Mouse (Mus musculus) MEL (cell line): Measurements from ENCODE around the gene Sh2d1a. TPM values are rescaled to one million over a fixed set of nuclear protein-coding genes. Genes with fewer than 3 reads are reported as not detected.

Source experiments
- DNase-seq: peaks from one replicate; pipeline ENCODE4 v3.0.0; 2011; ENCODE audit warnings: low read depth, low spot score
- H3K27ac ChIP-seq: 2 replicates; pipeline ENCODE4 v1.5.1; 2012; ENCODE audit warnings: low read depth, mild to moderate bottlenecking, control low read depth, low read length, moderate library complexity; ENCODE audit not compliant: control insufficient read depth
- H3K27me3 ChIP-seq, 2 experiments: fragments of 150-350 bp in 1 of 2; sonication (generic) in 1 of 2; 2 replicates each; pipeline ENCODE4 v1.6.1; 2012; ENCODE audit warnings: low read length in 2 of 2, mild to moderate bottlenecking in 2 of 2, improper control_type of control experiment in 1 of 2, moderate library complexity in 1 of 2; ENCODE audit not compliant: insufficient read depth in 2 of 2, control insufficient read depth in 1 of 2
- H3K36me3 ChIP-seq, 2 experiments: 2 replicates each; pipeline ENCODE4 v1.6.1; 2012 to 2014; ENCODE audit warnings: low read length in 2 of 2, improper control_type of control experiment in 1 of 2, inconsistent platforms in 1 of 2, mild to moderate bottlenecking in 1 of 2; ENCODE audit not compliant: insufficient read depth in 2 of 2, control insufficient read depth in 1 of 2
- H3K4me1 ChIP-seq, 2 experiments: fragments of 150-350 bp in 1 of 2; sonication (generic) in 1 of 2; 2 replicates each; pipeline ENCODE4 v1.6.1; 2012; ENCODE audit warnings: low read length in 2 of 2, improper control_type of control experiment in 1 of 2, mild to moderate bottlenecking in 1 of 2; ENCODE audit not compliant: insufficient read depth in 2 of 2, control insufficient read depth in 1 of 2
- H3K4me3 ChIP-seq, 2 experiments: fragments of 150-350 bp in 1 of 2; sonication (generic) in 1 of 2; 2 replicates each; pipeline ENCODE4 v1.5.1; 2012; ENCODE audit warnings: low read depth in 2 of 2, low read length in 2 of 2, mild to moderate bottlenecking in 2 of 2, moderate library complexity in 2 of 2, control low read depth in 1 of 2, improper control_type of control experiment in 1 of 2; ENCODE audit not compliant: control insufficient read depth in 1 of 2, insufficient read depth in 1 of 2
- H3K79me2 ChIP-seq: 2 replicates; pipeline ENCODE4 v1.6.1; 2012; ENCODE audit warnings: mild to moderate bottlenecking, low read length, moderate library complexity; ENCODE audit not compliant: control insufficient read depth, poor library complexity, insufficient read depth
- H3K9ac ChIP-seq: 2 replicates; pipeline ENCODE4 v1.6.1; 2012; ENCODE audit warnings: low read depth, mild to moderate bottlenecking, control low read depth, low read length, moderate library complexity; ENCODE audit not compliant: control insufficient read depth, poor library complexity, severe bottlenecking
- H3K9me3 ChIP-seq: fragments of 150-350 bp; sonication (generic); replicated peaks from 2 replicates; pipeline ENCODE4 v1.6.1; 2012; ENCODE audit warnings: mild to moderate bottlenecking, low read length, improper control_type of control experiment, moderate library complexity; ENCODE audit not compliant: insufficient read depth
- CTCF ChIP-seq, 3 experiments: IDR thresholded peaks in 2 of 3; conservative IDR thresholded peaks in 1 of 3; 2 replicates each; pipeline ENCODE4 v1.5.1; 2011 to 2012; ENCODE audit warnings: low read length in 3 of 3, low read depth in 2 of 3, mild to moderate bottlenecking in 2 of 3, improper control_type of control experiment in 1 of 3, inconsistent platforms in 1 of 3, mixed read lengths in 1 of 3, moderate library complexity in 1 of 3; ENCODE audit not compliant: control insufficient read depth in 1 of 3, insufficient read depth in 1 of 3, poor library complexity in 1 of 3, severe bottlenecking in 1 of 3
- E2F4 ChIP-seq: IDR thresholded peaks from 2 replicates; pipeline ENCODE4 v1.6.1; 2011; ENCODE audit warnings: low read depth, low read length, improper control_type of control experiment, borderline replicate concordance
- ETS1 ChIP-seq: IDR thresholded peaks from 2 replicates; pipeline ENCODE4 v1.6.1; 2012; ENCODE audit warnings: low read depth, mild to moderate bottlenecking, inconsistent platforms, low read length, improper control_type of control experiment, moderate library complexity
- MAFK ChIP-seq: IDR thresholded peaks from 2 replicates; pipeline ENCODE4 v1.6.1; 2011; ENCODE audit warnings: low read depth, mild to moderate bottlenecking, low read length, improper control_type of control experiment, borderline replicate concordance
- MYC ChIP-seq: IDR thresholded peaks from 2 replicates; pipeline ENCODE4 v1.6.1; 2011; ENCODE audit warnings: low read depth, mild to moderate bottlenecking, low read length, improper control_type of control experiment, moderate library complexity
- NRF1 ChIP-seq: IDR thresholded peaks from 2 replicates; pipeline ENCODE4 v1.6.1; 2014; ENCODE audit warnings: low read depth, mild to moderate bottlenecking, inconsistent platforms, low read length, improper control_type of control experiment, moderate library complexity; ENCODE audit not compliant: poor library complexity, insufficient read depth, severe bottlenecking
- POLR2AphosphoS2 ChIP-seq: IDR thresholded peaks from 2 replicates; pipeline ENCODE4 v1.6.1; 2011; ENCODE audit warnings: low read length, improper control_type of control experiment
- RCOR1 ChIP-seq: IDR thresholded peaks from 2 replicates; pipeline ENCODE4 v1.6.1; 2012; ENCODE audit warnings: low read depth, mild to moderate bottlenecking, inconsistent platforms, low read length, improper control_type of control experiment
- SMC3 ChIP-seq: IDR thresholded peaks from 2 replicates; pipeline ENCODE4 v1.6.1; 2011; ENCODE audit warnings: low read depth, low read length, improper control_type of control experiment
- TAL1 ChIP-seq: IDR thresholded peaks from 2 replicates; pipeline ENCODE4 v1.6.1; 2012; ENCODE audit warnings: mild to moderate bottlenecking, inconsistent platforms, low read length, moderate library complexity, mixed read lengths
- ZKSCAN1 ChIP-seq: IDR thresholded peaks from 2 replicates; pipeline ENCODE4 v1.6.1; 2012; ENCODE audit warnings: low read depth, mild to moderate bottlenecking, inconsistent platforms, low read length, improper control_type of control experiment, moderate library complexity
- ZMIZ1 ChIP-seq: IDR thresholded peaks from 2 replicates; pipeline ENCODE4 v1.6.1; 2012; ENCODE audit warnings: low read depth, mild to moderate bottlenecking, inconsistent platforms, low read length, improper control_type of control experiment, moderate library complexity
- polyA plus RNA-seq, 2 experiments: library from polyadenylated mRNA; stranded (reverse) in 1 of 2; unstranded in 1 of 2; fragments of >175 nt in 1 of 2; fragments of >200 nt in 1 of 2; gene quantifications; 2 replicates each; pipeline versions ENCODE4 v1.2.1 to v1.2.4; 2012; ENCODE audit warnings: low replicate concordance in 2 of 2, low read depth in 1 of 2; ENCODE audit not compliant: insufficient read length in 2 of 2, insufficient read depth in 1 of 2, missing spikeins in 1 of 2
- total RNA-seq: library from RNA; depleted of rRNA; stranded (reverse); fragments of 300-350 nt; gene quantifications from 2 replicates; pipeline ENCODE4 v1.2.3, GENCODE M21; 2012; rRNA removed

The Sh2d1a gene
- not detected in 2 replicates for total RNA-seq
- not detected for polyA plus RNA-seq

DNA sequence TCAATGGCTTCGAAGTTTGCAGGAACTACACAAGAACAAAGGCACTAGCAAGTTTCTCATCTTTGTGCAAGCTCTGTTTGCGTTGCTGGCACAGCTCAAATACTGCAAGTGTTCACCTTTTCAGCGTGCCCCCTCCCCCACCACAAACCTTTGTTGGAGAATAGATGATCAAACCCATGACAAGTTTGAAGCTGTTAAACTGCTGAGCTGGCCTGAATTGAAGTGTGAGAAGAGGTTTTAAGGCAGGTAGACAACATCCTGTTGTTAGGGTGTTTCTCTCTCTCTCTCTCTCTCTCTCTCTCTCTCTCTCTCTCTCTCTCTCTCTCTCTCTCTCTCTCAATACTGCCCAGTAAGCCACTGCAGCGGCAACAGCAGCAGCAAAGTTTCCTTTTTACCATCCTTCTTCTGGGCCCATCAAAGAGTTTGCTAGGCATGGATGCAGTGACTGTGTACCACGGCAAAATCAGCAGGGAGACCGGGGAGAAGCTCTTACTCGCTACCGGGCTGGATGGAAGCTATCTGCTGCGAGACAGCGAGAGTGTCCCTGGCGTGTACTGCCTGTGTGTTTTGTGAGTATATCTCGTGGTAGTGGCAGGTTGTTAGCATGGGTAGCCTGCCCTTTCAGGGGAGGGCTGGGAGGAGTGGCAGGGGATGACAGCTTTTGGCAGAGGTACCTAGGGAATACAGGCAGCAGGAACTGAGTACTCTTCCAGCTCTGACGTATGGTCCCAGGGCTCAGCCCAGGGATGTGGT lies at the start of gene Sh2d1a:
Sh2d1a (plus strand) TSS at position 163 of the 753 bp plus-strand sequence.
- Histone ChIP-seq H3K4me1 (no peaks in the 10 kb centered on the region), H3K27me3 (no peaks in the 10 kb centered on the region), H3K79me2 (no peaks in the 10 kb centered on the region), H3K9me3 (no peaks in the 10 kb centered on the region), H3K36me3 (no peaks in the 10 kb centered on the region), H3K4me3 (no peak within 1 kb of the TSS), H3K27ac (no peak within 1 kb of the TSS), H3K9ac (no peak within 1 kb of the TSS)
- DNase-seq, result no peak
- no peak for TF ChIP-seq TAL1
- no peak for TF ChIP-seq MAFK
- TF ChIP-seq MYC, result no peak
- no peak for TF ChIP-seq E2F4
- no peak for TF ChIP-seq SMC3
- no peak for TF ChIP-seq ETS1
- TF ChIP-seq ZMIZ1, result no peak
- TF ChIP-seq ZKSCAN1, result no peak

GRCm38 (mm10) chrX:42453001-42453400 lies 49.3 kb upstream of the Sh2d1a start:
- H3K36me3 ChIP-seq, result no peaks in the 10 kb centered on the region
- no peaks in the 10 kb centered on the region for H3K4me1 ChIP-seq
- no peaks in the 10 kb centered on the region for H3K27me3 ChIP-seq
- no peak for DNase-seq
- H3K4me3 ChIP-seq, result no peak overlapping the region
- no peaks in the 10 kb centered on the region for H3K79me2 ChIP-seq
- no peak overlapping the region for H3K27ac ChIP-seq
- no peaks in the 10 kb centered on the region for H3K9me3 ChIP-seq
- no peak for TF ChIP-seq RCOR1
- TF ChIP-seq POLR2AphosphoS2, result no peak
- no peak for TF ChIP-seq CTCF (IDR thresholded peaks at IDR 0.05 in 2 of 3, conservative IDR thresholded peaks at IDR 0.05 in 1 of 3; ENCODE audit: control insufficient read depth in 1 of 3, insufficient read depth in 1 of 3, low read depth in 2 of 3, low read length in 3 of 3, poor library complexity in 1 of 3, severe bottlenecking in 1 of 3)
- TF ChIP-seq MYC, result no peak
- no peak overlapping the region for H3K9ac ChIP-seq

DNA sequence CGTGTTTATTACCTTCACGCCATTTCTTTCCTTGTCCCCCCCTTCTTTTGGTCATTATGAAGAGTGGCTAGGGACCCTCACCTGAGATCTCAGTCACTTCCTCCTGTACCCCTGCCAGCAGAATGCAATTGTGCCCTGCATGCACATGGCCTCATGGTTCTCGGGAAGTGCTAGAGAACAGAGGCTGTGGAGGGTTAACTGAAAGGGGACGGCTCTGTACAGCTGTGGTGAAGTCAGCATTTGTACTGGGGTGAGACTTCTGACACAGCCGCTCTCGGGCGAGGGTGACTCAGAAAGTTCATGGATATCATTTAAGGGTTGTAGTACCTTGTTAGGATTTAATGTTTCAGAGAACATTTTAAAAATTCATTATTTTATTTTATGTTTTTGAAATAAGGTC lies 47.7 kb upstream of the Sh2d1a start:
- Histone ChIP-seq H3K79me2 (no peaks in the 10 kb centered on the region), H3K4me1 (no peaks in the 10 kb centered on the region), H3K27me3 (no peaks in the 10 kb centered on the region), H3K9me3 (no peaks in the 10 kb centered on the region), H3K9ac (no peak overlapping the region), H3K4me3 (no peak overlapping the region), H3K36me3 (no peaks in the 10 kb centered on the region), H3K27ac (no peak overlapping the region)
- no peak for TF ChIP-seq NRF1
- no peak for TF ChIP-seq ZMIZ1
- DNase-seq, result no peak
